Mouse (Mus musculus): Measurements from ENCODE around the gene Maml3.

The Maml3 gene

DNA sequence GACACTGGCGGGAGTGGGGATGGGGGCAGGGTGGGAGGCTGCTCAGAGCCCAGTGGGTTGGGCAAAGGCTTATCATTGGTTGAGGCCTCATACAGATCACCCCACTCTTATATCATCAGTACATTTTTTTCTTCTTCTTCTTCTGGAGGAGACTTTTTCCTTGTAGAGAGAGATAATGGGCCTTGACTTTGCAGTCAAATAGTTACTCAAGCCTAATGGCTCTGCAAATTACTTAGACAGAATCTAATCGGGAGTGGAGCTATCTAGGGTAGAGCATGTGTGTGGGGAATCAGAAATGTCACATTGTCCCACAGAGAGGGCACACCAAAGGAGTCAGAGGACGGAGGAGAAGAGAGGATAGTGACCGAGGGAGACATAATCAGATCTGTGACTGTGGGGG, 290.8 kb downstream of the Maml3 start:
- DNase-seq = no peak

DNA sequence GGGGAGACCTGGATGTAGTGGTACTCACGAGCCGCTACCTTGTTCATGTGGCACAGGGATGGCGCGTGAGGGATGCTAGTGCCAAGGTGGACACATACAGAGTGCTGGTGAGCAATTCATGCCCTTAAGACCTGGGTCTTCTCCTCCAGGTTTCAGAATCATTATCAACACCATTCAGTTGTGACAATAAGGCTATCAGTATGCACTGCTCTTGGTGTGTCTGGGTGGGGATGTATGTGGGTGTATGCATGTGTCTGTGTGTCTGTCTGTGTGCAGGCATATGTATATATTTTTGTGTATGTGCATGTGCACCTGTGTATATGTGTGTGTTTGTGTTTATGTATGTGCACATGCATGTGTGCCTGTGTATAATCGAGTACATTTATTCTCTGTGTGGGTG, 291.7 kb downstream of the Maml3 start:
- DNase-seq = no peak

DNA sequence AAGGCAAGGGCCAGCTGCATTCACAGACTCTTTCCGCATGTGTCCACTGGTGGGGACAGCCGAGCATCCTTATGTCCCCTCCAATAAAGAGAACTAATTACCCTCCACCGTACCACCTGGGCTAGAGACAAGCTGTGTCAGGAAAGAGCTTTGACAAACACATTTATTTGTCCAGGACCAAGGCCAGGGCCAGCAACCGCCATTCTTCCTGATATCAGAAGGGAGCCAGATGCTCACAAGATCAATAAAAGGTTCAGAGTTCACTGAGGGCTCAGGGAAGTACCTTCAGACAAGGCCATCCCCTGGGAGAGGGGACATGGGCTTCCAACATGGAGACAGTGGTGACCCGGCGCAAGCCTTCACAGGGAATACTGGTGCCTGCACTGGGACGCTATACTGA, 294.1 kb downstream of the Maml3 start:
- no peak for DNase-seq

DNA sequence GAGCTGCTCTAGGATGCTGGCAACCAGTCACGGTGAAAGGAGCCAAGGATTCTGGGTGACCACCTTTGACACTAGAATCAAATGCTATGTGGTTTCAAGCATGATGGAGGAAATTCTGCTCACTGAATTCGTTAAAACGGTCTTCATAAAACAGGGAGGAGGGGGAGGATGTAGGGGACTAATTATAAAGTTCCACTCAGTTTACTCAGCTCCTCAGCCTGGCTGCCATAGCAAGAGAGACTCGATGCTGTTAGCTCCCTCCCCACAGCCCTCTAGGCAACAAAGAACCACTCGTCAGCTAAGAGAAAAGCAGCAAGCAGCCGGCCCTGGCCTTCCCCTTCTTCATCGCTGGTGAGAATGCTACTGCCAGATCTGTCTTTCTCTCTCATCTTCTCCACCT, 295.1 kb downstream of the Maml3 start:
- DNase-seq = no peak

DNA sequence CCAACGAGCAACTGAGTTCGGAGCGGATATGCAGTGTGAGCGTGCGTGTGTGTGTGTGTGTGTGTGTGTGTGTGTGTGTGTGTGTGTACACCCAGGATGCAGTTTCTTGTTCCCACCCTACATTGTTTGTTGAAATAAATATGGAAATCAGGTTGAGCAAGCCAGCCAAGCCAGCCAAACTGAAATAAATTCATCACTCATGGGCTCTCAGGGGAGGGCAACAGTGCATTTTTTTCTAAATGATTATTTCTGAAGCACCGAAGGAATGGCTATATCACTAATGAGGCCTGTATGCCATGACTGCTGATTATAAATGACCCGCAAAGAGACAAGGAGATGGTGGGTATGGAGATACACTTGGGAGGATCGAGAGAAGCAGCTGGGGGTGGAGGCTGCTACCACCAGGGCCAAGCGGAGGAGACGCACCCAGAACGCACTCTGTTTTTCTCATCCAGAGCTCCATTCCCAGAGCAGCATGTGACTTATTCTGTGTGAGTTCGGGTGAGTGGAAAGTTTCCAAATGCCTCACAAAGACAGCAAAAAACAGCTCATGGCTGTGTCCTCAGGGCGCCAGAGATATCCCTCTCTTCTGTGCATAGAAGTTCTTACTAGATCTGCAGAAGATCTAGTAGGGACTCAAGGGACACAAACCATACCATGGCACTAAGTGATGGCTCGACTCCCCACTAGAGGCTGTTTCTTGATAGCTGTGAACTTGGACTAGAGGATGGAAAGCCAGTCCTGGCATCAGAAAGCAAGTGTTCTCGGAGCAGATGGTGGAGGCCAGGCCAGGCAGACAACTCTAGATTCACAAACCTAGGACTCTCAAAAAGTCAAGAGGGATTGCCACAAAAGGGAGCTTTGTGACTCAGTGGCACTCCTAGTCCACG, 296.6 kb downstream of the Maml3 start:
- DNase-seq = no peak

DNA sequence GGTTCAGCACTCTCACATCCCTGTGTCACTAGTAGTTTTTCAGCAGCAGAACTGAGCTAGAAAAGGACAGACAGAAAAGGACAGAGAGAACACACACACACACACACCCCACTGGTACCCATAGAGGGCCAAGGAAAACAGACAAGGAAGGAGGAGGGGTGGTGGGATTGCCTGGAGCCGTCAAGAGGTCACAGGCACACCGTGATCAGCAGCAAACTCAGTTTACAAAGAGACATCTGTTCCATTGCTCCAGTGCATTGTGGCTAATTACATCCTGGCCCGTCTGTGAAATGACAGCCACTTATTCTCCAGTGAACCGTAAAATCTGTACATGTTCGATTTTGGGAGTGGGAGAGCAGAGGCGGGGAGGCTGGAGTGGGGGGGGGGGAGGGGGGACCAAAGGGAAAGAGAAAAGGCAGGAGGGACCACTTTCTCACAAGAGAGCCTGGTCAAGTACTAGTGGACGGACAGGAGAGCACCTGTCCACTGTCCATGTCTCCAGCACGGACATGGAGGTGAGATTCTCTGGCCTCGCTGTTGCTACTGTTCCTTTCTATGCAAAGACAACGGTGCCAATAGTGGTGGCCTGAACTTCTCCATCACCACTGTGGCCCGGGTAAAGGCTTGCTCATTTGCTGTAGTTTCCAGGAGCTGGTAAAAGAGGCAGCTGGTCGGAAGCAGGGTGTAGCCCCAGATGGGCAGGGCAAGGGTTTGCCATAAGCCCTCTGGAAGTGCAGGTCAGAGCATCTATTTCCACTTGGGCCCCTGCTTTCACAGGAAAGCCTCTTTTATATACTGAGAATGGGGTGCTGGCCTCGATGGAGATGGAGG, 299.2 kb downstream of the Maml3 start:
- DNase-seq = no peak

DNA sequence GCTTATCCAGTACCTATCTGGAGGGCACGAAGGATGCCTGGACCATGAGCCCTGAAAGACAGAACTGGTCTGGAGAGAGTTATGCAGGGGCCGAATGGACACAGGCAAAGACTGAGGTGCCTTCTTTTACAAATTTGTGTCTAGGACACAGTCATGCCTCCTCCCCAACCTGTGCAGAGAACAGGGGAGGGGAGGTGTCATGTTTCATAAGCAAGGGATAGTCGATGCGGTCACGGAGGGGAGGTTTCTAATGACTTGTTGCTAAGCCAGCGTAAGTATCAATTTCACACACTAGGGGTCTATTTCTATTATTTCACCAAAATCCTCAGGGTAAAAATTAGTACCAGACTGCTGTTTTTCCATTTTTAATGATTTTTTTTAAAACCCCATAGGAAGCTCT, 301.0 kb downstream of the Maml3 start:
- DNase-seq = no peak

DNA sequence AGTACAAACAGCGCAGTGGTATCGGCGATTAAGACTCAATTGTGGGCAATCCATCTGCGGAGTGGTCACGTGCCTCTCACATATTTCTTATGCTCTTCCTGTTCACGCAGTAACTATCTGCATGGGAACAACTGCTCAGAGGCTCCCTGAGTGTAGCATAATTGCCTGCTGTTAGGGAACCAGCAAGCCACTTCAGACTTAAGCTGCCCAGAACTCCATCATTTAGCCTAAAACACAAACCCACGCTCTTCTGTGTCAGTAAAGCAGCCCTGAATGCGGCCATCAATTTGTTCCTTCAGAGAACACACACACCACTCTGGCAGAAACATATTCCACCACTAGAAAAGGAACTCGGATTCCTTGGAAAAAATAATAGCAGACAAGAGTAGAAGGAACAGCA, 305.2 kb downstream of the Maml3 start:
- DNase-seq = no peak

DNA sequence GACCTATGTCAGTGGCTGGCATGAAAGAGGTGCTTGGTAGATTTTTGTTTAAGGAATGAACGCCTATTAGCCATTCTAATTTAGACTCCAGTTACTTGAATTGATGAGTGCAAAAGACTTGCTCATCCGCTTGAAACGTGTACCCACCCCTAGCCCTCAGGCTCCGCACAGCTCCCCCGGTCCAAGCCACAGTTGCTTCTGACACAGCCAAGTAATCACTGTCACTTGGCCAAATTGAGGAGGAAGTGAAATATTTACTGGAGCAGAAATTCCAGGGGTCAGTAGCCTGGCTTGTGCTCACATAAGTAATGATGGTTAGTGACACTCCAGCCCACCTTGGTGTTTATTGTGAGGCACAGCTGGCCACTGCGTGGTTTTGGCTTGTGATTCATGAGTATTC, 308.0 kb downstream of the Maml3 start:
- no peak for DNase-seq

DNA sequence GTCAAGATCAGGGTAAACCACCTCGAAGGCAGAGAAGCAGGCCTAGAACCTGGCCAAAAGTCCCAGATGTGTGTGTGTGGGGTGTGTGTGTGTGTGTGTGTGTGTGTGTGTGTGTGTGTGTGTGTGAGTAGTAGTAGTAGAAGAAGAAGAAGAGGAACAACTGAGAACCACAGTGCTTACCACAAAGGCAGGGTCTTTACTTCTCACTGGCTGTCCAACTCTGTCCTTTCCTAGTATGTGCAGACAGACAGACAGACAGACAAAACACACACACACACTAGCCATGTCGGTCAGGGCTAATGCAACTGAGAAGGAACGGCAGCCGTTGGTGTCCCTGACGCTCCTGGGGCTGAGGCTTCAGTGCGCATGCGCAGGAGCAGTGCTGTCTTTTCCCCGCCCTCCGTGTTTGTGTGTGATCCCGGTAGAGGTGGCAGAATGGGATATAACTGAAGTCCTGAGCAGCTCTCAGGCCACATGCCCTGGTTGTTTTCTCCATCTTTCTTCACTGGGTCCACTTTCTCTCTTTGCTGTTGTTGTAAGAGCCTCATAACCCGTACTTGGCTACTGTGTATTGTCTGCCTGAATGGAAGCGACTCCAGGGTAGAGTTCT, 308.6 kb downstream of the Maml3 start:
- peak; percentile 33 for DNase-seq

DNA sequence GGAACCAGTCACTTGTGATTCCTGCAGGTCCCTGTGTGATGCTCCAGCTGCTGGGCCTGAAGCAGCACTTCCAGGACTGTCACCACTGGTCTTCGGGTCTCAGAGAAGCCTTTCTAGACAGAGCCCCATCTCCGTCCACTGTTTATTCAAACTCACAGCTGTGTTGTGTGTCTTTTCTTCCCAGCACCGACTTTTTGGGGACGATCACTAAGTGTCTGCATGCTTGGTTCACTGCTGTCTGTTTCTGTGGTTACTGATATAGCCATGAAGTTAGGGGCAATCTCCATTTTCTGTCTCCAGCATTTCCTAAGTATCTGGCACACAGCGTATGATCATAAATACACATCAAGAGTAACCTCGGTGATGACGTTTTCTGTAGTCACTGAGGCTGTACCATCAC, 313.3 kb downstream of the Maml3 start:
- no peak for DNase-seq

DNA sequence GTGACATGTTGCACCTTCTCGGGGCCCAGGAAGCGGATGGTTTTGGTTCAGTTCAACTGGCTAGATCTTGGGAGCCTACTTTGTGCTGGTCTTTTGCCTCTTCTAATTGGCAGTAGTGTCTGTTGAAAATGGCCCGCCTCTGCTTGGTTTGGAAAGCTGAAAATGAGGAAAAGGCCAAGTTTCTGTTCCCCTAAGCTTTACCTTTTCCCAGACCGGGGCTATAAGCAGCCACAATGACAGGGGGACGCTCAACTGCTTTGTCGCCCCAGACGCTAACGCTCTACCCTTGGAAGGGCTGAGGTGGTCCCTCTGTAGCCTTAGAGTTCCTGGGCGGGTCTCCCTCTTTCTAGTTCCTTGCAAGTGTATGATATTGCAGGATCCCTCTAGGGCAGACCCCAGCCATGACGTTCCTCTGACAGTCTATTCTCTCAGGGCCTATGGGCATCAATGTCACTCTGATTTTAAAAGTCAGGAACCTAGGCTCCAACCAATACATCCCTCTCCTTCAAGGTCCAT, 315.4 kb downstream of the Maml3 start:
- no peak for DNase-seq

DNA sequence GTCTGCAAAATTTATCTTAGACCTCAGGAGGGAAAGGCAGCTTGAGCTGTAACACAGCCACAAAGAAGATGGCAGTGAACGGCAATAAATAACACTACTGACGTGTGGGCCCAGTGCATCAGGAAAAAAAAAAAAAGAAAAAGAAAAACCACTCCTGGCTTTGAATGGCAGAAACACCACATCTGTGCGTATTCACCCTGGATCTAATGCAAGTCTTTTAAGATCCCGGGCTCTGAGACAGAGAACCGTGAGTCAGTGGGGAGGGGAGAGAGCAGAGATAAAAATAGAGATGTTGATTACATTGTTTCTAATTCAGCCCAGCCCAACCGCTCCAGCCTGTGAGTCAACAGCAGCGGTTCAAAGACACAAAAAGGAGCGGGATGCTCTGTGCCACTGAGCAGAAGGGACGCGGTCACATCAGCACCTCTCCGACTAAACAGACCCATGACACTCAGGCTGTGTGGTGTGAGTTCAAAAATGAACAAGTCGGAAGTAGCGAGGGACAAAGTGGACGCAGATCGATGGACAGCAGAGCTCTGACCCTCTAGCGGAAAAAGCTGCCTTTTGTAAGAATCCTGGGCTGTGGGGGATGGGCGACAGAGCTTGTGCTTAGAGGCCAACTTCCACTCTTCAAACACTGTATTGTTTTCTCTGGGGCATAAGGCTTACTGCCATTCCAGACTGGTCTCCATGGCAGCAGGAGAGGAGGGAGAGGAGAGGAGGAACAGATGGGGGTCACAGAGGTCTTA, 316.1 kb downstream of the Maml3 start:
- DNase-seq = peak; percentile 68

DNA sequence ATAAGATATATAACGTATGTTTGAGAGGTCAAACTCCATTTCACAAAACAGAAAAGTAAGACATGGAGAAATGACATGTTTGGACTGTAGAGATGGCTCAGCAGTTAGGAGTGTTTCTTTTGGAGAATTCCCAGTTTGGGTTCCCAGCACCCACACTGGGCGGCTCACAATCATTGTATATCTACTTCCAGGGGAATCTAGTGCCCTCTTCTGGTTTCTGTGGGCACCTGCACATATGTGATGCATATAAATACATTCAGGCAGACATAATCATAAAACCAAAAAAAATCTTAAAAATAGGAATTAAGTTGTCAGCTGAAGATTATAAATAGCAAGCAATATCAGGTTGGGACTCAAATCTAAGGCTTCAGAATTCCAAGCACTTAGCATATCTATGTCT, 316.9 kb downstream of the Maml3 start:
- DNase-seq = no peak

DNA sequence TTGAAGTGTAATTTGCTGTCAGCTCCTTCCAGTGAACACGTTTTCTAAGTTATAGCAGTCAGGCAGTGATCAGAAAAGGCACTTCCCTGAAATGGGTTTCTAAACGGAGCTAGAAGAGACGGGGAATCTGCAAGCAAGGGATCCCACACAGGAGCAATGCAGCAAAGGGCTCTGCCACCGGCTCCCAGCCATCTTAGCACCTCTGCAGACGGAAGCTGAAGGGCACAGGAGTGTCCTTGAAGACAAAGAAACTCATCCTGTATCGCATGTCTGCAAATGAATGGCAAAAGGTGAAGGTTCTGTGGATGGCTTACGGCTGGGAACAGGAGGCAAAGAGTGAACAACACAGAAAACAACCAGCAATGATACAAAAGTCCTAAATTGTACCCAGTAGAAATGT, 319.1 kb downstream of the Maml3 start:
- no peak for DNase-seq

DNA sequence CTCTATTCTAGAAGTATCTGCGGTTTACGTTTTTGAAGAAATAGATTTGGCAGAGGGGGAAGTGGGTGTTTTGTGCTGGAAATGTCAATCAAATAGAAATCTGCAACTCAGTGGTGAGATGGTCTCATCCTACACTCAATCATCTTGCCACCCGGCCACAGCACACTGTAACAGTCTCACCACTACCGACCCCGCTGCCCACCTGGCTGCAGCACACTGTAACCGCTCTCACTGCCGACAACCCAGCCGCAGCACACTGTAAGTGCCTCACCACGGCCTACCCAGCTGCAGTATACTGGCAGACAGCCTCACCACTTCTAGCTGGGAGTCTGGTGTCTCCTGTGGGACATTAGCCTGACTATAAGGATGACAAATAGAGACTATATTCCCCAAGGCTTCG, 322.7 kb downstream of the Maml3 start:
- no peak for DNase-seq

DNA sequence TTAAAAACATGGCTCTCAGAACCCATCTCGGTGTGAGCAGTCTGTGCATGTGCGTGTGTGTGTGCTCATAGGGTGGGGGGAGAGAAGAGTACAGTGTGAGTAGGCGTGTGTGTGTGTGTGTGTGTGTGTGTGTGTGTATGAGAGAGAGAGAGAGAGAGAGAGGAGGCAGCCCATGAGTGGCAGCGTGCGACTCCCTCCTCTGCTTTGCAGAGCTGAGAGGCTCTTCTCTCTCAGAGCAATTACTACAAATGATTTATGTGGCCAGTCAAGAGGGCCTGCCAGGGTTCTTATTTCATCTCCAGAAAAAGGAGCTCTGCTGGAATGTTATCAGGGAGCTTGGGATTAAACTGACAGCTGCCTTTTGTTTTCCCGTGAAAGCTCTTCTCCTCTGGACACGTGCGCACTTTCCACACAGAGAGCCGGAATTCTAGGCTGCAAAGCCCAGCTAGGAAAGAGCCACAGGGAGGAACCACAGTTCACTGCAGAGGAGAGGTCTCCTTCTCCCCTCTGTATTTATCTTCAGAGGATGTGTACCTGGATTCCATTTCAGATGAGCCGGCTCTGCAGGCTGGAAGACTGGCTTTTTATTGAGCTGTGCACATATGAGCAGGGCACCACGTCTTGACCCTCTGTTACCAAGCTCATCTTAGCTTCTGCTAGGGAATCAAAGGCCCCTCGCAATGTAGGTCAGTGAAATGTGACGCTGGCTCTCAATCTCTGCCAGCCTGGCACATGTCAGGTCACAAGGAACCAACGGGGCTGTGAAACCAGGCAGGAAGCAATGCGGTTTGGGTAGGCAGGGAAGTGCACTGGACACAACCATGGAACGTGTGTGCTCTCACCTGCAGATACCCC, 325.9 kb downstream of the Maml3 start:
- peak; percentile 28 for DNase-seq

DNA sequence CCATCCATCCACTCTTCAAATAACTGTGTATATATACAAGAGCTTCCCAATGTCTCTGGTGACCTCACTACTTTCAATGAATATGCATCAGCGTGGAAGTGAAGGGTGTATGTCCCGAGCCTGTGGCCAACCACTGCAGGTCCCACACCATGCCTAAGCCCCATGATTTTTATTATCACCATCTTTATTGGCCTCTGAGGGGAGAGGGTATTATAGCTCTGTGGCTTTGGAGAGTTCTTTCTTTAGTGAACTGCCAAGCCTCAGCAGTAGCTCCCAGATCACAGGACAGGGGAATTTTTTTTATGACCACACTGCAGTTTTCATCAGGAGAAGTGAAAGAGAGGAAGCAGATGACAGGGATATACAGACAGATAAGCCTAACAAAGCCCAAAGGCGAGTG, 326.7 kb downstream of the Maml3 start:
- no peak for DNase-seq

DNA sequence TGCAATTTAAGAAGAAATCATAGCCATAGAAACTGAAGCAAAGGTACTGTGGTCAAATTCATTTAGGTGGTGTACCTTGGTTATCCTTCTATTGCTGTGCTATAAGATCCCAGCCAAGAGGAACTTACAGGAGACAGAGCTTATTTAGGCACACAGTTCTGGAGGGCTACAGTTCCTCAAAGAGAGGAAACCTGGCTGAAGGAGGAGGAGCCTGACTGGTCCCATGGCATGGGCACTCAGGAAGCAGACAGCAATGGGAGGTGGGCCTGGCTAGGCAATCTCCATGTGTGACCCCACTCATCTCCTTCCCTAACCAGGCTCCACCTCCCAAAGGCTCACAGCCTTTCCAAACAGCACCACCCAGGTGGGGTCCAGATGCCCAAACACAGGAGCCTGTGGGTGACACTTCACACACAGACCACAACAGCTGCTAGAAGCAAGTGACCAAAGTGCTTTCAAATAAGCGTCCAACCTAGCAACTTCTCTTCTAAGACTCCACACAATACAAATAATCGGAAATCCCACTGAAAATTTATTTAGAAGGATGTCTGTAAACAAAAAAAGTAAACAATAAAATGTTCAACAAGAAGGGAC, 328.8 kb downstream of the Maml3 start:
- DNase-seq = no peak

DNA sequence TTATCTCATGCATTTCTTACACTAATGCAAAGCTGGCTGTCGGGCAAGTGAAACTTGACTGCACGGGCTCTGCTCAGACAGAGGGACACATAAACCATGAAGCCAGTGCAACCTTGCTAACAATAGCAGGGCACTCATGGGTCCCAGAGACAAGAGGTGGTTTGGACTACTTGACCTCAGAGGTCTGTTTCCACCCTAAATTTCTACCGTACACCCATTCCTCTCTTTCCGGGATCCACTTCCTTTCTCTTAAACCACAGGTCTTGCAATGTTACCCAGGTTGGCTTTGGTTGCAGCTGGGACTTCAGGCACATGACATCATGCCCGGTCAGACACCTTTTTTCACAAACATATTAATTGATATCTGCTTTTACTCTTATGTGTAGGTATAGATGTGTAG, 331.3 kb downstream of the Maml3 start:
- DNase-seq = no peak

DNA sequence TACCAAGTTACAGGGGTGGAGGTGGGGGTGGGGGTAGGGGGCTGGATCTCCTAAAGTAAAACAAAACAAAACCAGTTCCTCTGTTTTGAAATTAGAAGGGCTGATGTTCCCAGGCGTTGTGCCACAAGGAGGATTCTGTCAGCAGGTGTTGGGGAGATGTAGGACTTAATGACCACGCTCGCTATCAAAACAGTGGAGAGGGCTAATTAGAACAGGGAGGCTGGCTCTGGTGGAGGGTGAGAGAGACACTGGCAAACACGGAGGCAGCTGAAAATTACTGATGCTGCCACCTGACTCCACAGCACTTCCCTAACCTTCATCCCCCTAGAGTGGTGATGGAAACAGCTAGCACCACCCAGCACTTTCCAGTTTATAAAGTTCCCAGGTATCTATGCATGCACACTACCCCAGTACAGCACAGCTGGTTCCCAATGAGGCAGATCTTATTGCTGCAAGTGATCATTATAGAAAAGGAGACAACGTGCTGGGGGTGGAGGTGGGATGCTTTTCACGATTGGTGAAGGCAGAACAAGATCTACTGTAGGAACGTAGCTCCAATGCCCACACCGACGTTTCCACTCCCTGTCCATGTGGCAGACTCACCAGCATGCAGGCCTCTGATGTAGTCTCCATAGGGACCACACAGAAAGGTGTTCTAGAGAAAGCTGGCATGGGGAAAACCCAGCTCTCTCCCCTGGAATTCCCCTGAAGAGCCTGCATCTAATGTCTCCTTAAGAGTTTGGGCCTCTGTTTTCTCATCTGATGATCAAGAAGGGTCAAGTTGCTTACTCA, 332.8 kb downstream of the Maml3 start:
- no peak for DNase-seq
